Mouse (Mus musculus) heart, embryonic 10.5 days (tissue): ENCODE measurements around the gene B3galnt1. TPM values are rescaled to one million over a fixed set of nuclear protein-coding genes. Genes with fewer than 3 reads are reported as not detected.

ENCODE experiments used
- DNase-seq: peaks from one replicate; pipeline ENCODE4 v3.0.0-alpha.2; 2017; ENCODE audit warnings: low spot score
- H3K27ac ChIP-seq: fragments of 300-500 bp; sonication (generic); 2 replicates; pipeline ENCODE4 v1.5.1; 2016; ENCODE audit warnings: mild to moderate bottlenecking
- H3K27me3 ChIP-seq: fragments of 300-500 bp; sonication (generic); 2 replicates; pipeline ENCODE4 v1.6.1; 2016; ENCODE audit warnings: mild to moderate bottlenecking; ENCODE audit not compliant: poor library complexity, insufficient read depth, severe bottlenecking
- H3K36me3 ChIP-seq: fragments of 300-500 bp; sonication (generic); 2 replicates; pipeline ENCODE4 v1.6.1; 2016; ENCODE audit warnings: mild to moderate bottlenecking, moderate library complexity
- H3K4me1 ChIP-seq: fragments of 300-500 bp; sonication (generic); 2 replicates; pipeline ENCODE4 v1.6.1; 2016; ENCODE audit warnings: mild to moderate bottlenecking
- H3K4me3 ChIP-seq: fragments of 300-500 bp; sonication (generic); 2 replicates; pipeline ENCODE4 v1.5.1; 2016; ENCODE audit warnings: mild to moderate bottlenecking, moderate library complexity
- H3K9me3 ChIP-seq: fragments of 300-500 bp; sonication (generic); 2 replicates; pipeline ENCODE4 v1.6.1; 2016; ENCODE audit warnings: mild to moderate bottlenecking, moderate library complexity
- WGBS: fragments of 180-500 bp; shearing (Covaris S2); methylation state at CpG from one replicate; pipeline ENCODE4 v1.1.7; 2016; 5-methylcytosine and 5-hydroxymethylcytosine counted together
- polyA plus RNA-seq: library from polyadenylated mRNA; unstranded; fragments of >200 nt; fragmentation: Nextera tagmentation; extraction: Ambion mirVana; gene quantifications from 2 replicates; pipeline ENCODE4 v1.2.1, GENCODE M21; 2016

Gene B3galnt1
- polyA plus RNA-seq, 1 experiment from 2014 or later, result 26.5 TPM

DNA sequence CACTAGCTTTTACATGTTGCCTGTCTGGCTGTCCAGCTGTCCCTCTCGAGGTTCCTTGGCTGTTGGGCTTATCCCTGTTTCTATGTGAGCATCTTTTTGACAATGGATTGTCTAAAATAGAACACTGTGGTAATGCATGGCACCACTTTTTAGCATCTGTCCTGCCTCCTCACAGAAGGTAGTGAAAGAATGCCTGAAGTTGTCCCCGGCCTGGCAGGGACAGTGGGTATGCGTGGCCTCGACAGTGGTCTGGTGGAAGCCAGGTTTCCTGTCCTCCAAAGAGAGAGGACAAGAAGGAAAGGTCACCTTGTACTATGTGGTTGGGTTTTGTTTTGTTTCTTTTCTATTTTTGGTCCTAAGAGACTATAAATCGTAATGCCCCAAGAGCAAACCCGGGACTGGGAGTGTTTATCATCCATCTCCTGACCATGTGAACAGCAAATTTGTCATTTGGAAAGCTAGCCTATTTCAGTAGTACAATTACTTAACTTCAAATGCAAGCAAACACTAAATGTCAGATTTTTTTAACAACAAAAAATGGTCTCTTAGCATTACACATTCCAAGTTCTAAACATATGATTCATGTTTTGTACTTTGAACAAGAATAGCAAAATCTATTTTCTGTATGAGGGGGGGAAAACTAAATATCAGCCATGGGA is 39.3 kb downstream of the B3galnt1 start:
- no peak for DNase-seq
- H3K27me3 ChIP-seq, result no peaks in the 10 kb centered on the region
- H3K4me3 ChIP-seq, result no peak overlapping the region
- H3K27ac ChIP-seq, result no peak overlapping the region
- 77% methylated on average over 6 of the region's 6 CpGs for WGBS
- H3K9me3 ChIP-seq, result no peaks in the 10 kb centered on the region
- peaks cover 18% of the 10 kb centered on the region for H3K4me1 ChIP-seq
- H3K36me3 ChIP-seq, result no peaks in the 10 kb centered on the region

DNA sequence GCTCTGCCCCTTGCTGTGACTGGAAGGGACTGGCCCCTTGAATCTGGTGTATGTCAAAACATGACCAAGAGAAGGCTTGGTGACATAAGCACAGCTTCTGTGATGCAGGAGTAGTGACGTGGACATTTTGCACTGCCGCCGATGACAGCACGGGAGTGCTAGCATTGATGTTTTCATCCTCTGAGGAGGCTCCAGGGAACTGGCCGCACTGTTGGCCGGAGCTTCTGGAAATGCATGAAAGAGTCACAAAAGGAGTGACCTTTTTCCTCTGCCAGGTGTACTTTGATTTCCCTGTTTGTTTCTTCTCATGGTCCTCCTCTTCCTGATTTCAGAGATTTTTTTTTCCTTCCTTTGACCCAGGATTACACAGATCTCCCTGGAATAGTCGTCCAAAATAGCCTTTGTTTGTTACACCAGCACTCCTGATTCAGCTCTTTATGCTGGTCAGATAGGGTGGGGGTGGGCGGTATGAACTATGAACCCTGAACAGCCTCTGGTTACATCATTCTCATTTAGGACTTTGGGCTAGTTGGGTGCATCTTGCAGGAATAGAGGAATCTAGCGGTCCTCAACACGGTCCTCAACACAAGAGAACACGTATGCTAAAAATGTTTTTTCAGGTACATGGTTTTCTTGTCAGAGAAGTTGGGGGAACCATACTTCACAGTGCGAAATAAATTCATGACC is 42.5 kb downstream of the B3galnt1 start:
- Histone ChIP-seq H3K4me3 (no peak overlapping the region), H3K9me3 (no peaks in the 10 kb centered on the region), H3K27me3 (no peaks in the 10 kb centered on the region), H3K4me1 (peaks cover 11% of the 10 kb centered on the region; the same call in 1 of the 2 replicates), H3K27ac (no peak overlapping the region), H3K36me3 (no peaks in the 10 kb centered on the region)
- 72% methylated on average over 12 of the region's 12 CpGs for WGBS
- DNase-seq, result no peak

DNA sequence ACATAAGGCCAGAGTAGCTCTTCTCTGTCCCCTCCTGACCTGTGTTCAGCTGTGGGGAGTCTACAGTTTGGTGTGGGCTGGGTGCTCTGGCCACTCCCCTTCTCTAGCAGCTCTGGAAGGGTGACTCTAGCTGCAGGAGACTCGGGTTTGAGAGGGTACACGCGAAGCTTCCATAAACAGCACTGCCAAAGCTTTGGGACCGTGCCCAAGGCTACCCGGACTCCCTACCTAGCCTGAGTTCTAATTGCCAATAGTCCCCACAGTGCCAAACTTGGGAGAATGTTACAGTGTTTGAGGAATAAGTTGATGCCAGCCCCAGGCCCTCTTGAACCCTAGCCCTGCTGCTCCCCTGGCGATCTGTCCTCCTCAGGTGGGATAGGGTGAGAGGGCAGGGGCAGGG is 43.2 kb downstream of the B3galnt1 start:
- H3K36me3 ChIP-seq, result no peaks in the 10 kb centered on the region
- H3K4me1 ChIP-seq, result peaks cover 11% of the 10 kb centered on the region; the same call in 1 of the 2 replicates
- H3K9me3 ChIP-seq, result no peaks in the 10 kb centered on the region
- H3K4me3 ChIP-seq, result no peak overlapping the region
- H3K27me3 ChIP-seq, result no peaks in the 10 kb centered on the region
- no peak for DNase-seq
- WGBS, result 84% methylated on average over 6 of the region's 6 CpGs
- H3K27ac ChIP-seq, result 0 out of 2 replicates have a peak overlapping the region, but pooled peaks have one; percentile 29

DNA sequence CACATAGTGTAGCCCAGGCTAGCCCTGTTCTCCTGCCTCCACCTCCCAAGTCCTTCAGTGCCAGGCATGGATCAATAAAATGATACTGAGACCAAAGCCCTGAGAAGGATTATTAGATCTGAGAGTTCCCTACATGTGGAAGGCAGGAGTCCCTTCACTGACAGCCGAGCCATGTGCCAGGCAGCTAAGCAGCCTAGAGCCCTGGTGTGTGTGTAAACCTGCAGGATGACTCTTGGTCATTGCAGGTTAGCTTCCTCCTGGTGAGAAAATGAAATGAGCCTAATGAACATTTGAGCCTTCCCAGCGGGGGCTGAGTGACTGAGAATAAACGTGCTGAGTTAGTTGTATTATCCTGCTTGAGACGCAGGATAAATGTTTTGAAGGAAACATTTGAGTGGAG is 49.2 kb downstream of the B3galnt1 start:
- Histone ChIP-seq H3K9me3 (no peaks in the 10 kb centered on the region), H3K4me1 (peaks cover 15% of the 10 kb centered on the region), H3K36me3 (no peaks in the 10 kb centered on the region), H3K4me3 (no peak overlapping the region), H3K27ac (peak overlapping the region; percentile 59; the same call in 1 of the 2 replicates), H3K27me3 (no peaks in the 10 kb centered on the region)
- peak; percentile 55 for DNase-seq
- WGBS, result 75% methylated on average over 4 of the region's 4 CpGs

DNA sequence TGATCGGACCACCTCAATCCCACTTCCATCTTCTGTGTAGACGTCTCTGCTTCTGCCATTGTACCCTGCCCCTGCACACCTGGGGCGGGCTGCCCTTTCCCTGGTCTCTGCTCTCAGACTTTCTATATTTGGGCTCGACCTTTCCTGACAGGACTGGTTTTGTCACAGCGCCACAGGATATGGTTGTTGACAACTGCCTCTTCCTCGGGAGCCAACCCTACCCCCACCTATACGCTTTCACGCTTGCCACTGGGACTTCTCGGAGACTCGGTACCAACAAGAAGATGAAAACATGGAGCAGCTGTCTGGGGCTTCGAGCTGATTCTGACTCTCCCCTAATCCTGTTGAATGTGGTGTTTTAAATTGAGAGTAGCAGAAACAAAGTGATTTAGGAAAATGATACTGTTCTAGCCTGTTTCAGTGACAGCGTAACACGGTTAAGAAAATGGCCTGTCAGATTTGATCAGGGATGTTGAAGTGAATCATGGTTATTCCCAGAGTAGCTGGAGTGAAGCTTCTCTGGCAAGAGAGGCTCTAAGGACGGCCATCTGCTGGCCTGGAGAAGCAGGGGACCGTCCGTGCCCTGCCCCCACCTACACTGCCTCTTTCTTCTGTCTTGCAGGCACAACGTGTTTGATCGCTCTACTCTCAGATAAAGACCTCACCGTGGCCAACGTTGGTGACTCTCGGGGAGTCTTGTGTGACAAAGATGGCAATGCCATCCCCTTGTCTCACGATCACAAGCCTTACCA is 49.9 kb downstream of the B3galnt1 start:
- Histone ChIP-seq H3K4me1 (peaks cover 15% of the 10 kb centered on the region), H3K9me3 (no peaks in the 10 kb centered on the region), H3K4me3 (peak overlapping the region; percentile 31; the same call in 1 of the 2 replicates), H3K27ac (peak overlapping the region; percentile 59; the same call in 1 of the 2 replicates), H3K36me3 (no peaks in the 10 kb centered on the region), H3K27me3 (no peaks in the 10 kb centered on the region)
- 56% methylated on average over 22 of the region's 22 CpGs for WGBS
- DNase-seq, result peak; percentile 68

DNA sequence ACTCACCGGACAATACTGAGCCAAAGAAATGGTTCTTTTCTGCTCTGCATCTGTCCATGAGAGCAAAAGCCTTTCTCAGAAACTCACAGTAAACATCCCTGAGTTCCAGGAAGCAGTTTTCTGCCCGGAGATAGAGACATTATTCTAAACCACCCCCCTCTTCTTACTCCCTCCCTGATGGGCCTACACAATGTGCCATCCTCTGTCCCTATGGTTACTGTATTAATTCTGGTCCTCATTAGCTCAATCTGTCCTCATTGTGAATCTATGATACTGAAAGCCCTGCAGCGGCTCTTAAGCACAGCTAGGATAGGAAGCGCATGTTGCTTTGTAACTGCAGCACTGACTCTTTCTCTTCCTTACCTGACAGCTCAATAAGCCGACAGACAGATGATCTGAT is 53.7 kb downstream of the B3galnt1 start:
- Histone ChIP-seq H3K9me3 (no peaks in the 10 kb centered on the region), H3K27ac (no peak overlapping the region), H3K27me3 (no peaks in the 10 kb centered on the region), H3K36me3 (no peaks in the 10 kb centered on the region), H3K4me3 (no peak overlapping the region), H3K4me1 (peaks cover 15% of the 10 kb centered on the region)
- WGBS, result 83% methylated on average over 5 of the region's 5 CpGs
- DNase-seq, result peak; percentile 14

DNA sequence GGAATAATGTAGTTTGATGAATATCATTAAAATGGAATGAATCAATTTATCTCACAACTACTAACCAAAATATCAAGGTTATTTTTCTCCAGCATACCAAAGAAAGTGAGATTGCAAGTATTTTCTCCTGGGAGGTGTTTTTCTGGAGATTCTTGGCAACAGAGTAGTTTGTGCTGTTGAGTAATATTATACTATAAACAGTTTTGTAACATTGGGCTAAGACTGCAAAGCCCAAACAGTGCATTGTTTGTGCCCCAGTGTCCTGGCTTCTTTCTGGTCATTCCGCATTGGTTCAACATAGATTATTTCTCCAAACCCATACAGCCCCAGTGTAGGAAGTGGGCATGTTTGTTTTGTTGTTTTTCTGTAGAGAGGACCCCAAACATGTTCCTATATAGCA is 55.0 kb downstream of the B3galnt1 start:
- peak; percentile 5 for DNase-seq
- H3K36me3 ChIP-seq, result no peaks in the 10 kb centered on the region
- H3K9me3 ChIP-seq, result no peaks in the 10 kb centered on the region
- no peak overlapping the region for H3K27ac ChIP-seq
- peaks cover 11% of the 10 kb centered on the region for H3K4me1 ChIP-seq
- H3K4me3 ChIP-seq, result no peak overlapping the region
- H3K27me3 ChIP-seq, result no peaks in the 10 kb centered on the region
- WGBS, result 85% methylated on average over 1 of the region's 1 CpGs

DNA sequence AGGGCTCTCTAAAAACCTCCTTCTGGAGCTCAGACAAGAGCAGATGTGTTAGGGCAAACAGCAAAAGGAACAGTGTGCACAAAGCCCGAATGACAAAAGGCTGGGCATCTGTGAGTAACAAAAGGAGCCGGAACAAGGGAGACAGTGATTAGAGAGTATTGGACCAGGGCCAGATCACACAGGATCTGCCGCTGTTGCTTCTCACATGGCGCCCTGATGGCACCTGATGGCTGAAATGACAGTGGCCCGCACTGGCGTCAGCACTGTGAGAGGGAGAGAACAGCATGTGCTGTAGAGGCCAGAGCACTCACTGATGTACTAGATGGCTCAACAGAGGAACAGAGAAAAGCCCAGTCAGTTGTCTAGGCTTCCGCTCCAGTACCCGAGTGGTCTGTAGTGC is 55.8 kb downstream of the B3galnt1 start:
- H3K9me3 ChIP-seq, result no peaks in the 10 kb centered on the region
- H3K4me1 ChIP-seq, result peaks cover 5% of the 10 kb centered on the region
- H3K4me3 ChIP-seq, result no peak overlapping the region
- WGBS, result 77% methylated on average over 8 of the region's 8 CpGs
- H3K27me3 ChIP-seq, result no peaks in the 10 kb centered on the region
- no peak overlapping the region; the same call in 1 of the 2 replicates for H3K27ac ChIP-seq
- H3K36me3 ChIP-seq, result no peaks in the 10 kb centered on the region
- DNase-seq, result peak; percentile 39

DNA sequence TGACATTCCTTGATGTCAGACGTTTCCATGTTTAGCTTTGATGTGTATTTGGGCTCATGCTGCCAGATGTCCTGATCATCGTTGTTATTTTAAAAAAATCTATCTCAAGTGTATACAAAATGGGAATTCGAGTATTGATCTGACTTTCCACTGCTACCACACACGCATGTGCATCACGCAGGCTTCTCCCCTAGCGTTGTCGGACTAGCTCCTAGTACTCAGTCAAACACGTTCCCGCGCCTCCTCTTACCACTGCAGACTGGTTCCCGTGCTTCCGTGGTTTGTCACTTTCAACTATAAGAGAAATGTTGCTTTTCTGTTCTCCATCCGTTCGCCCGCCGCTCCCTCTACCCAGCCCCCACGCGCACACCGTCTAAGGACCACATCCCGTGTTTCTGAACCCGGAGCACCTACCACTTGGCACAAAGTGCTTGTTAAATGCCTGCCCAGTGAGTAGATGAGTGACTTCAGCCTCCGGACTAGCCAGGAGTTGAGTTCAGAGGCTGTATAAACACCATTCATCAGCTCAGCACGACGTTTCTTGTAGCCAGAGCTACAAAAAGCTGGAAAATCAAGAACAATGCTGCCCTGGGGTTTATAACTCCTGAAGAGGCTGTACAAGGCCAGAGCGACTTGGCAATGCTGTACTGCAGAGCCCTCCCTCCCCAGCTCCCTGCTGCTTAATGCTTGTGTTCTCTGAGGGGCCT is 62.7 kb downstream of the B3galnt1 start:
- H3K9me3 ChIP-seq, result no peaks in the 10 kb centered on the region
- H3K27ac ChIP-seq, result no peak overlapping the region
- H3K4me1 ChIP-seq, result peaks cover 5% of the 10 kb centered on the region
- DNase-seq, result peak; percentile 61
- H3K27me3 ChIP-seq, result no peaks in the 10 kb centered on the region
- no peak overlapping the region for H3K4me3 ChIP-seq
- no peaks in the 10 kb centered on the region for H3K36me3 ChIP-seq
- whole genome bisulfite sequencing, result 83% methylated on average over 25 of the region's 25 CpGs

DNA sequence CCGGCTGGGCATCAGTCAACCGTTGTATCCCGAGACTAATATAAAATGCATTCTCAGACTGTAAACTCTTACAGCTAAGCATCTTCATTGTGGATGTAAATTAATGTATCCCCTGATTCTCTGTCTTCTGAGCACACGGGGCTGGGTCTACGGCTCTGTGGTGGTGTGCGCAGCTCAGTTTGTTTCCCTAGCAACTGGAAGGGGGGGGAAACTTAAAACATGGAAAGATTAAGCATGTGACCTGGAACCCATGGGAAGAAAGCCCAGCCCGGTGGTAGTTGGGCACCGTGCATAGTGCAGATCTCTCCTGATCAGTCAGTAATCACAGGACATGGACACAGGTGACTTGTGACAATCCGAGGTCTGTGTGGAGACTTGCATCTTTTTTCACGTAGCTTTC is 63.3 kb downstream of the B3galnt1 start:
- H3K27ac ChIP-seq, result no peak overlapping the region
- no peaks in the 10 kb centered on the region for H3K36me3 ChIP-seq
- H3K9me3 ChIP-seq, result no peaks in the 10 kb centered on the region
- peaks cover 5% of the 10 kb centered on the region for H3K4me1 ChIP-seq
- H3K27me3 ChIP-seq, result no peaks in the 10 kb centered on the region
- WGBS, result 93% methylated on average over 10 of the region's 10 CpGs
- H3K4me3 ChIP-seq, result no peak overlapping the region
- DNase-seq, result peak; percentile 43

DNA sequence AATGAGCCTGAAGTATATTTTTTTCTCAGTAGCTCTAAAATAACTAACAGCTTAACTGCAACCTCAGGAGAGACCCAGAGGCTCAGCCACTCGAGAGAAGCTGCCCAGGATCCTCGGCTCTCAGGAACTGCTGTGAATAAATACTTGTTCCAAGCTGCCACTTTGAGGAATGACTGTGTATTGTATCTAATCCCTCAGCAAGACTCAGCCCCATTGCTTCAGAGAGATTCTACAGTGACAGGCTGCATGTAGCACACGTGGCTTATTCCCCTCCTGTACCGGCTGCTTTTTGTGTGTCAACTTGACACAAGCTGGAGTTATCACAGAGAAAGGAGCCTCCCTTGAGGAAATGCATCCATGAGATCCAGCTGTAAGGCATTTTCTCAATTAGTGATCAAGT is 66.1 kb downstream of the B3galnt1 start:
- no peaks in the 10 kb centered on the region for H3K9me3 ChIP-seq
- H3K4me1 ChIP-seq, result no peaks in the 10 kb centered on the region
- no peaks in the 10 kb centered on the region for H3K36me3 ChIP-seq
- 64% methylated on average over 4 of the region's 4 CpGs for WGBS
- H3K27ac ChIP-seq, result no peak overlapping the region
- H3K27me3 ChIP-seq, result no peaks in the 10 kb centered on the region
- DNase-seq, result peak; percentile 50
- H3K4me3 ChIP-seq, result no peak overlapping the region

DNA sequence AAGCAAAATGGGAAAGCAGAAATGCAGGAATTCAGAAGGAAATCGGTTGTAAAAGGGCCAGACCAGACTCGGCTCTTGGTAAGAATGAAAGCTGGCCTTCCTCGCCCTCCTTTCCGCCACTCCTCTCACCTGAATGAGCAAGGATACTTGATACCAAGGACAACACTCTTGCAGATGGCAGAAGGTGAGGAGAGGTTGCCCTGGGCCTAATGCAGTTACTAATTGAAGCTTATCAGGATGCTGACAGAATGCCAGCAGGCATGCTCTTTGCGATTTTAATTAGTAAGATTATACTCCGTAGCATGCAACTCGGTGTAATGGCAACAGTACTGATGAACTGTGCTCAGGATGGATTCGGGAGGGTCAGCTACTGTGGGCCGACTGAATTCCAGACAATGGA is 67.2 kb downstream of the B3galnt1 start:
- WGBS, result 70% methylated on average over 9 of the region's 9 CpGs
- H3K4me3 ChIP-seq, result no peak overlapping the region

More for the DNA sequence above, 67.2 kb downstream of the B3galnt1 start:
- H3K9me3 ChIP-seq, result no peaks in the 10 kb centered on the region
- no peaks in the 10 kb centered on the region for H3K4me1 ChIP-seq
- no peaks in the 10 kb centered on the region for H3K36me3 ChIP-seq
- DNase-seq, result peak; percentile 63
- no peak overlapping the region for H3K27ac ChIP-seq
- H3K27me3 ChIP-seq, result no peaks in the 10 kb centered on the region
